Mouse (Mus musculus) kidney, adult 10 weeks (tissue): ENCODE data around the gene Gm47996. TPM values are rescaled to one million over a fixed set of nuclear protein-coding genes. Genes with fewer than 3 reads are reported as not detected.

Source experiments
- polyA plus RNA-seq: library from polyadenylated mRNA; stranded (reverse); fragments of 350-450 nt; fragmentation: Illumina TruSeq; extraction: RNeasy Lipid Tissue Mini Kit (QIAGEN cat#74804); gene quantifications from one replicate; pipeline ENCODE4 v1.2.3, GENCODE M21; 2014; ENCODE audit warnings: low read depth, low replicate concordance

Gm47996 gene
- polyA plus RNA-seq: not detected

DNA sequence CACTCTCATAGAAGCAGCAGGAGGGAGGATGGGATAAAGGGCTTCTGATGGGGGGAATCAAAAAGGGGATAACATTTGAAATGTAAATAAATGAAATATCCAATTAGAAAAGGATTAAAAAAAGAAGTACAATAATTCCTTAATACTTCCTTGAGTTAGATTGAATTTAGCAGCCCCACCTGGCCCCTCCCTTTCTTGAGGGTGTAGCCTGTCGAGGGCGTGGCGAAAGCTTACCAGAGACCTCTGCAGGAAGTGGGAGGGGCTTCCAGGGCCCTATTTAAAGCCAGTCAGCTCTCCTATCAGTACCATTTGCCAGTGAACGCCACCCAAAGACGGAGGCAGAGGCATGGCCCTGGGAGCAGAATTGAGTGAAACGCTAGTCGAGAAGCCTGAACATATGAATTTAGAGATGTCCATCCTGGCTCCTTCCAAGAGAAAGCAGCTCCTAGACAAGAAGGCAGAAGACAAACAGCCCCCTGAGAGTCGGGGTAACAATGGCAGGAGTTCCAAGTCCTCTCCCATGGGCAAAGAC is at the start of gene Gm47996:
Gm47996 (plus strand) TSS at position 308 of the 532 bp plus-strand sequence.

DNA sequence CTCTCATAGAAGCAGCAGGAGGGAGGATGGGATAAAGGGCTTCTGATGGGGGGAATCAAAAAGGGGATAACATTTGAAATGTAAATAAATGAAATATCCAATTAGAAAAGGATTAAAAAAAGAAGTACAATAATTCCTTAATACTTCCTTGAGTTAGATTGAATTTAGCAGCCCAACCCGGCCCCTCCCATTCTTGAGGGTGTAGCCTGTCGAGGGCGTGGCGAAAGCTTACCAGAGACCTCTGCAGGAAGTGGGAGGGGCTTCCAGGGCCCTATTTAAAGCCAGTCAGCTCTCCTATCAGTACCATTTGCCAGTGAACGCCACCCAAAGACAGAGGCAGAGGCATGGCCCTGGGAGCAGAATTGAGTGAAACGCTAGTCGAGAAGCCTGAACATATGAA is 27.7 kb upstream of the Gm47996 start, which contains the start of gene Gm47985:
Gm47985 (plus strand) TSS at position 272 of the 400 bp plus-strand sequence.

GRCm38 (mm10) chr1:151192075-151192474 is 17.9 kb upstream of the Gm47996 start, which contains the start of gene Gm8947:
Gene Gm8947 (plus strand): TSS chr1:151192376.

DNA sequence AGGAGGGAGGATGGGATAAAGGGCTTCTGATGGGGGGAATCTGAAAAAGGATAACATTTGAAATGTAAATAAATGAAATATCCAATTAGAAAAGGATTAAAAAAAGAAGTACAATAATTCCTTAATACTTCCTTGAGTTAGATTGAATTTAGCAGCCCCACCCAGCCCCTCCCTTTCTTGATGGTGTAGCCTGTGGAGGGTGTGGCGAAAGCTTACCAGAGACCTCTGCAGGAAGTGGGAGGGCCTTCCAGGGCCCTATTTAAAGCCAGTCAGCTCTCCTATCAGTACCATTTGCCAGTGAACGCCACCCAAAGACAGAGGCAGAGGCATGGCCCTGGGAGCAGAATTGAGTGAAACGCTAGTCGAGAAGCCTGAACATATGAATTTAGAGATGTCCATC is 11.8 kb upstream of the Gm47996 start, which contains the start of gene Gm47995:
Gm47995 (plus strand) TSS at position 329 of the 400 bp plus-strand sequence.

DNA sequence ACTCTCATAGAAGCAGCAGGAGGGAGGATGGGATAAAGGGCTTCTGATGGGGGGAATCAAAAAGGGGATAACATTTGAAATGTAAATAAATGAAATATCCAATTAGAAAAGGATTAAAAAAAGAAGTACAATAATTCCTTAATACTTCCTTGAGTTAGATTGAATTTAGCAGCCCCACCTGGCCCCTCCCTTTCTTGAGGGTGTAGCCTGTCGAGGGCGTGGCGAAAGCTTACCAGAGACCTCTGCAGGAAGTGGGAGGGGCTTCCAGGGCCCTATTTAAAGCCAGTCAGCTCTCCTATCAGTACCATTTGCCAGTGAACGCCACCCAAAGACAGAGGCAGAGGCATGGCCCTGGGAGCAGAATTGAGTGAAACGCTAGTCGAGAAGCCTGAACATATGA is 6.1 kb upstream of the Gm47996 start, which contains the start of gene 3110040M04Rik:
3110040M04Rik (plus strand) TSS at position 304 of the 400 bp plus-strand sequence.

Other genes with a start within 250 kb of the Gm47996 start
- gene Hmcn1, start 216.7 kb upstream of the Gm47996 start, polyA plus RNA-seq: 0.36 TPM
- gene Gm47985, start 27.6 kb upstream of the Gm47996 start, polyA plus RNA-seq: not detected
- not detected for gene Gm8947, start 17.8 kb upstream of the Gm47996 start, polyA plus RNA-seq
- not detected for gene Gm47995, start 11.7 kb upstream of the Gm47996 start, polyA plus RNA-seq
- not detected for gene 3110040M04Rik, start 6.0 kb upstream of the Gm47996 start, polyA plus RNA-seq
- 1,126 TPM for gene Ivns1abp, start 134.3 kb downstream of the Gm47996 start, polyA plus RNA-seq
- gene Swt1, start 218.3 kb downstream of the Gm47996 start, polyA plus RNA-seq: 46.1 TPM
- gene Trmt1l, start 218.4 kb downstream of the Gm47996 start, polyA plus RNA-seq: 30.3 TPM